Mouse (Mus musculus): Measurements from ENCODE around the gene Nags. TPM values are rescaled to one million over a fixed set of nuclear protein-coding genes. Genes with fewer than 3 reads are reported as not detected.
"Not testable (repeated sequence)": the region's sequence is repeated elsewhere in the genome, so short reads cannot be mapped to it uniquely, and the experiment has no call there.

Gene Nags
- total RNA-seq, 2 experiments from 2014 or later = not detected

DNA sequence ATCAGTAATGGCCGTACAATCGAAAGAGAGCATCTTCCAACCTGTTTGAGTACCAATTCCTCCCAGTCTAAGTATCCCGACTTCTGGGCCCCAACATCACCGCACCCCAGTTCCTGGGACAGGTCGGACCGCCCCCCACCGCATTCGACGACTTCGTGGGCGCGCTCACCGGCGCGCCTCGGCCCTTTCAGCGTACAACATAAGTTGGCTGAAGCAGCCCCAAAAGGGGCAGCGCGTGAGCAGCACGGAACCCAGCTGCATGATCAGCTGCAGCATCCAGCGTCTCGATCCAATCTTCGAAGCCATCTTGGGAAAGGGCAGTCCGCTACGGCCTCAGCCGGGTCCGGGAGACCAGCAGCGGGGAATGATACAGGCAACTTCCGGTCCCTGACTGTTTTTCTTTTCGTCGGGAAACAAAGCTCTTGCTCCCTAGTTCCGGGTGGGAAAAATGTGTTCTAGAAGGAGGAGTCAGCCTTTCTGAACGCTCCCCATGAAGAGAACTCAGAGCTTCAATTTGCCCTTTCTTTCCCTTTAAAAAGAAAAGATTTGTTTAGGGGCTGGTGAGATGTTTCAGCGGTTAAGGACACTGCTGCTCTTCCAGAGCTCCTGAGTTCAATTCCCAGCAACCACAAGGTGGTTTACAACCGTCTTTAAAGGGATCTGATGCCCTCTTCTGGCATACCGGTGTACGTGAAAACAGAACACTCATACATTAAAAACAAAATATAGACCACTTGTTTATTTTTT lies 10.9 kb downstream of the Nags start, which contains the start of gene Tmem101:
Gene Tmem101 (minus strand): TSS at position 366 of the 747 bp plus-strand sequence.
- DNase-seq = peak; percentile 86 to 88
- intact Hi-C loops (cut with DNase I) = no loop called here

GRCm38 (mm10) chr11:102156786-102157089 lies 11.4 kb downstream of the Nags start:
- intact Hi-C loops (cut with DNase I) = no loop called here
- DNase-seq = no peak

DNA sequence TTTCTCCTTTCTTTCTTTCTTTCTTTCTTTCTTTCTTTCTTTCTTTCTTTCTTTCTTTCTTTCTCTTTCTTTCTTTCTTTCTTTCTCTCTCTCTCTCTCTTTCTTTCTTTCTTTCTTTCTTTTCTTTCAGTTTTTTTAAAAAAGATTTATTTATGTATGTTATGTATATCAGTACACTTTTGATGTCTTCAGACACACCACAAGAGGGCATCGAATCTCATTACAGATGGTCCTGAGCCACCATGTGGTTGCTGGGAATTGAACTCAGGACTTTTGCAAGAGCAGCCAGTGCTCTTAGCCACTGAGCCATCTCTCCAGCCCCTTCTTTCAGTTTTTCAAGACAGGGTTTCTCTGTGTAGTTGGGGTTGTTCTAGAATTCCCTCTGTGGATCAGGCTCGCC lies 12.7 kb downstream of the Nags start:
- DNase-seq; intact Hi-C loops (cut with DNase I): not testable (repeated sequence)

DNA sequence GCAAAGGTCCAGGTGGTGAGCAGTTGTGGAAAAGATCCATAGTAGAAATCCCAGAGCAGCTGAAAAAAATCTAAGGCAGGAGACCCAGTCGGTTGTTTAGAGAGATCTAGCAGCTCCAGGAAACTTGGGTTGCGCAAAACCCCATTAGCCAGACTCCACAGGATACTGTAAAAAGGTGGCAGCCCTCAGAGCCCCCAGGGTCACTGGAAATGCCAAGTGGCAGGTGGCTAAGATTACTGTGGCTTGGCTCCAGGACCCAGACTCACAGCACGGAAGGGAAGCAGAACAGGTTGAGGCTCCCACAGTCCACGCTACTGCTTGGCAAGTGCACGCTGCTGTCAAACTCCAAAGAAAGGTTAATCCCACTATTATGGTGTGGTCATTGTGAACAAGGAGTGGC lies 14.5 kb downstream of the Nags start:
- intact Hi-C loops (cut with DNase I) = no loop called here
- no peak for DNase-seq

GRCm38 (mm10) chr11:102165971-102166722 lies 20.8 kb downstream of the Nags start:
- DNase-seq = no peak

DNA sequence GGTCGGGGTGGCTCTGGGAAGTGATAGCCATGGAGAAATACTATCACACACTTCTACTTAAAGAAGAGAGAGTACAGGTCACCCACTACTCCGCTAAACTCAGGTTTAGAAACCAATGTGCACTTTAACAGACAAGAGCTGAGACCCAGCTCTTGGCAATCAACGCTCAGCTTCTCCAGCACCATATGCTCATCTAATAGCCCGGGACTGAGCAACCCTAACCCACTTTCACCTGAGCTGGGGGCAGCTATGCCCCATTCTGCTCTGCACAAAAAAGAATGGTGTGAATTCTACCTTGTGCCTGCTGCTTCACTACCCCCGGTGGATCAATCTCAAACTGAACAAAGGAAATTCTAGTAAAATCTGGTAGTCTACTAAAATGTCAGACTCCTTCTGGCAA lies 22.2 kb downstream of the Nags start:
- intact Hi-C loops (cut with DNase I) = no loop called here
- no peak for DNase-seq

More at GRCm38 (mm10) chr11:102165971-102166722, 20.8 kb downstream of the Nags start:
- intact Hi-C loops (cut with DNase I) = no loop called here

DNA sequence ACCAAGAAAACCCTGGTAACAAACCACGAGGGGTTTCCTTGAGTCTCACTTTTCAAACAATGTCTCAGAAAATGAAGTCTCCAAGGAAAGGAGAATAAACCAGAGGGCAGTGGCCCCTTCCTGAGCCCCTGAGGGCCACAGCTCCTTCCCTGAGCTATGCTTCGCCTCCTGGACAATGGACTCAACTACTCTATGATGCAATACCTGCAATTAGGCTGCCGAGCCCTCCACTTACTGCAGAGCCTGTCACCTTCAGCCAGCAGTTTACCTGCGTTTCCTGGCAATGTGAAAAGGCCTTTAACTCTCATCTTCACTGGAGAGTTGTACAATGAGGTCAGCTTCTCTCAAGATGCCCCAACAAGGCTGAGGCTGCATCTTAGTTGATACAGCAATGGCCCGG lies 23.4 kb downstream of the Nags start:
- intact Hi-C loops (cut with DNase I) = no loop called here

GRCm38 (mm10) chr11:102179836-102180235 lies 34.5 kb downstream of the Nags start:
- intact Hi-C loops (cut with DNase I) = no loop called here
- no peak for DNase-seq

More for the DNA sequence above, 23.4 kb downstream of the Nags start:
- DNase-seq = no peak

DNA sequence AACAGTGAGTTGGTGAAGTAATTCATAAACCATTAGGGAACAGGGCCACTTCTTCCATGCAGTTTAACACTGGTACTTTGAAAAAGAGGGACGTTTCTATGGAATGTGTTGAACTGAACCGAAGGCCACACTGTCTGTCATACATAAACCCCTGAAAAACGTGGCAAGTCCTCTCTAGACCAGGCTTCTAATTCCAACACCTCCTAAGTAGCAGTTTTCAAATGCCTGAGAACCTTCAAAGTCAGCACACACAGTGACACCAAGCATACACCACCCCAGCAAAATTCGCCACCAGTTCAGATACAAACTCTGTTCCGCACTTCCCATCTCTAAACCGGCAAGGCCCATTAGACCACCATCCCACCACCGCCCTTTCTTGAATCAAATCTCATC lies 38.9 kb downstream of the Nags start:
- intact Hi-C loops (cut with DNase I) = no loop called here

GRCm38 (mm10) chr11:102184646-102185495 lies 39.6 kb downstream of the Nags start, which contains the start of gene Lsm12:
Gene Lsm12, minus strand, starts transcription at chr11:102185296.
- DNase-seq = peak; percentile 92 to 95
- intact Hi-C loops (cut with DNase I) = no loop called here

More for the DNA sequence above, 38.9 kb downstream of the Nags start:
- DNase-seq = no peak

DNA sequence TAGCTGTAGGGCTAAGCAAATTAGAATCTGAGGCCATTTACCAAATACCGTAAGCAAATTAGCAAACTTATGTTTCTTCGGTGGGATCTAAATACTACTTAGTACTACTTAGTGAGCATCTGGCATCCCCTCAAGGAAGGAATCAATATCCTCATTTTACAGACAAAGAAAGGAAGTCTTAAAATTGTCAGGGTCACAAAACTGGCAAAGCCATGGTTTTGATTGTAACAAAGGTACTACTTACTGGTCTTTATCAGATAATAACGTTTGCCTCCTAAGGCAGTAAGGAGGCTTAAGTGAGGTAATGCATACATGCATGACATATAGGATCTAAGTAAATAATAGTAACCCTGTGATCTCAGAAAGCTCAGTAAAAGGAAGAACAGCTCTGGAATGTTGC lies 40.4 kb downstream of the Nags start:
- DNase-seq = no peak
- intact Hi-C loops (cut with DNase I) = no loop called here

DNA sequence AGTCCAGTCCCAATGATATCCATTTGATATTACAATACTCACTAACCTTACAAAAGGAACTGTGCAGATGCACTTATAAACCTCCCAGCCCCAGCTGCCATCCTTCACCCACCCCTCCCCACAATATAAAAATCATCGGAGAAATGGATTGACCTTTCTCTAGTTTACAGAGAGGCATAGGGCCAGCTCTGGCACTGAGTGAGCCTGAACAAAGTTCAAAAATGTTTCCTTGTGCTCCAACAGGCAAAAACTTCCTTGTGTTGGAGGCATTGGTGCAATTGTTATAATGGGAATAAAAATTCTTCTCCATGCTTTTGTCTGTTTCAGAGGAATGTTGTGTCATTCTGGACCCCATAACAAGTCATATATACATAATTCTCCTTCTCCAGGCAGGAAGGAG lies 40.9 kb downstream of the Nags start:
- no peak for DNase-seq
- intact Hi-C loops (cut with DNase I) = no loop called here

DNA sequence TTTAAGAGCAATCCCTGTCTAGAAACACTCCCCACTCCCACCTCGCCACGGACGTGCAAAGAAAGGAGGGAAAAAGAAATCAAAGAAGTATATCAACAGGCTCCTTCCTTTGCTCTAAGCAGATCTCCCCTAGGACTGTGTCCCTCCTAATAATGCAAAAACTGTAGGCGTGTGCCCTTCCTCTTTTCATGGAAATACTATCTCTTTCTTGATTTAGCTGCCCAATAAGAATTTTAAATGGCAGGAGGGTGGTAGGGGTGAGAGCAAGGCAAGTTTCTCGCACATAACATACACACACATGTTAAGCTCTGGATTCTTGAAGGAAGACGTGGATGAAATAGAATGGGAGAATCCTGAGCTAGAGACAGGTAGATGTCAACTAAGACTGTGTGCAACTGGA lies 43.7 kb downstream of the Nags start:
- DNase-seq = no peak
- intact Hi-C loops (cut with DNase I) = loop anchor here (2.0 kb wide), 1 partner anchor 60 kb away; the partner anchor contains the start of gene BC030867

- peak; percentile 84 to 85 for DNase-seq
- intact Hi-C loops (cut with DNase I) = loop anchor here (2.0 kb wide), 1 partner anchor 59 kb away; the partner anchor contains the start of gene BC030867
Observed at GRCm38 (mm10) chr11:102189461-102190436, 44.4 kb downstream of the Nags start, which contains the start of gene G6pc3. Gene G6pc3, plus strand, starts transcription at chr11:102189620.

DNA sequence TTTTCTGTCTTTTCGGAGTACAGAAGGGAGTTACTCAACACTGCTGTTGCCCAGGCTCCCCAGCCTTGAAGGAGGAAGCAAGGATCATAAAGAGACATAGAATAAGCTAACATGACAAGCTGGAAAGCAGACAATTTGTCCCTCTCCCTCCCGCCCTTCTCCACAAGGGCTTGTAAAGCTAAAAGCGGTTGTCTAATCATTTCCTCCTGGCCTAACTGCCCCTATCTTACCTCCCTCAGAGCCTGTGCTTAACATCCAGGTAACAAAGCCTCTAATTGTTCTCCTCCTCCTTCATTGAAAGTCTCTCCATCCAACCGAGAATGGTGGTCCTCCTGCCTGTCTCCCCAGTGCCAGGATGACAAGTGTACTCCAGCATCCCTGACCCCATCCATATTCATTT lies 45.5 kb downstream of the Nags start:
- intact Hi-C loops (cut with DNase I) = no loop called here
- DNase-seq = no peak

- DNase-seq = no peak
- intact Hi-C loops (cut with DNase I) = no loop called here
Observed at GRCm38 (mm10) chr11:102193657-102194440, 48.5 kb downstream of the Nags start.

DNA sequence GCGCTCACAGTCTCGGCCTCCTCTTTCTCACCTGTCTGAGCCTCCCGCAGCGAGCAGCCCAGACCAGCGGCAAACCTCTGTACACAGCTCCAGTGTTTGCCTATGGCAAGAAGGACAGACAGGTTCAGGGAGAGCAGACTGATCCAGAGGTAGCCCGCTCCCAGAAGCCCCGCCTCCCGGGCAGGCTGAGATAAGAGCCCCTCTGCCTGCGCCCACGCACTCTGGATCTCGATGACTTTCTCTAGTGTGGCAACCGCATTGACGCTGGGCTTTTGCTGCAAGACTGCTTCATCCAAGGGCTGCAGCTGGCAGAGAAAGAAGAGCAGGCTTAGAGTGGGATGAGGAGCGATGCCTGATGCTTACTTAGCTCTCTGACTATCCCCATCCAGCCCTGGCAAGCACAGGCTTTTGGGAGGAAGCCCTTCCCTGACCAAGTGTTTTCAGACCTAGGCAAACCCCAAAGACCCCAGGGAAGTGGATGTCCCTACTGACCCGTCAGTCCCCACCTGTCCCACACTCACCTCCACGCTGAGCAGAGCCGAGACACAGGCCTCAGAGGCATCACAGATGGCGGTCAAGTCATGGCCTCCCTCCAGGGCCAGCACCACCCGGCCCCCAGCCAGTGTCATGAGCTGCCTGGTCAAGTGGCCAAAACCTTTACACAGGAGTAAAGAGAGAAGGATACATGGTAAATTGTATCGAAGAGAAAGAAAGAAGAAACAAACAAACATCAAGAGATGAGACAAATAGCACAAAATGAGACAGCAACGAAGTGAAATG lies 50.9 kb downstream of the Nags start:
- no peak for DNase-seq
- intact Hi-C loops (cut with DNase I) = no loop called here

DNA sequence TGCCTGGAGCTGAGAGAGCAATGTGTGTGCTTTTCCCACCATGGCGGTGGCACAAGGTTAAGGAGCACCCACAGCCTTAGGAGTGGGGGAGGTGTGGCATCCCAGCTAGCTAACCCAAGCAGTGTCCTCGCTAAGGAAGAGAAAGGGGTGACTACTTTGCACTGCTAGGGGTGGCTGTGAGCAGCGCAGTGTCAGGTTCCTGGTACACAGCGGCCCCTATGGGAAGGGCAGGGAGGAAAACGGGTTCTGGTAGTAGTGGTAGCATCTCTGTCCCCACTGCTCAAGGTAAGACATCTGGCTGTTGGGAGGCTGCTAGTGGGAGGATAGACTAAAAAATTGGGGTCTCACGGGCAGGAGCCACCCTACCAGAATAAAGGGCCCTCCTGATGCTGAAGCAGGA lies 52.9 kb downstream of the Nags start:
- intact Hi-C loops (cut with DNase I) = no loop called here
- no peak for DNase-seq

All from gastrocnemius, postnatal 36 days (tissue).